Mouse (Mus musculus): ENCODE data around the gene Ubr7.

Gene Ubr7

DNA sequence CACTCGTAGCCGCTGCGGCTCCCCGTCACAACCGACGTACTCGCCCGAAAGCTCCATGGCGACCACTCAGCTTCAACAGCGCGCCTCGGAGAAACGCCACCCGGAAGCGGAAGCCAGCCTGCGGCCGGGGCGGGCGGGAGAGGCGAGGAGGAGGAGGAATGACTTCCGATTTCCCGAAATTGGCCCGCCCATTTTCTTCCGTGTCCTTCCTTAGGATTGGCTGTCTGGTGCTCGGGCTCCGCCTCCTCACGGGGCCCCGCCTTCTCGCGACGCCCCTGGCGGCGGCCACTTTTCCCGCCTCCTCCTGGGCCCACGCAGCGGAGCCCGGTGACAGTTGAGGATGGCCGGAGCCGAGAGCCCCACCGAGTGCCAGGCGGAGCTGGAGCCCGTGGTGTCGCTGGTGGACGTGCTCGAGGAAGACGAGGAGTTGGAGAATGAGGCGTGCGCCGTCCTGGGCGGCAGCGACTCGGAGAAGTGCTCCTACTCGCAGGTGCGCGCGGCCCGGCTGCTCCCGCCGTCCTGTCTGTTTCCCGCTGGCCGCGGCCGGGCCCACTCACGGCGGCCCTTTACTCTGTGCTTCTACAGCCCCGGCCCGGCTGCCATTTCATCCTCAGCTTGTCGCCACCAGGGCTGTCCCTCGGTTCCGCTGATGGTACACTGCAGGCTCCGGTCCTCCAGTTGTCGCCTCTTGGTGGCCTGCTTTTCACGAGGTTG, at the start of gene Ubr7, which contains the start of the genes Gm28051 and Gon7:
TSS of gene Ubr7 (plus strand) at position 279 of the 714 bp plus-strand sequence.
TSS of gene Gm28051 (minus strand) at position 77 of the 714 bp plus-strand sequence.
TSS of gene Gon7 (minus strand) at position 115 of the 714 bp plus-strand sequence.
- in situ Hi-C loops (cut with MboI, MseI): loop anchor here in 1 of 2 experiments (10.0 to 25.0 kb wide), 2 partner anchors 1033 to 1671 kb away; partner anchors contain the start of gene Ppp4r3a

DNA sequence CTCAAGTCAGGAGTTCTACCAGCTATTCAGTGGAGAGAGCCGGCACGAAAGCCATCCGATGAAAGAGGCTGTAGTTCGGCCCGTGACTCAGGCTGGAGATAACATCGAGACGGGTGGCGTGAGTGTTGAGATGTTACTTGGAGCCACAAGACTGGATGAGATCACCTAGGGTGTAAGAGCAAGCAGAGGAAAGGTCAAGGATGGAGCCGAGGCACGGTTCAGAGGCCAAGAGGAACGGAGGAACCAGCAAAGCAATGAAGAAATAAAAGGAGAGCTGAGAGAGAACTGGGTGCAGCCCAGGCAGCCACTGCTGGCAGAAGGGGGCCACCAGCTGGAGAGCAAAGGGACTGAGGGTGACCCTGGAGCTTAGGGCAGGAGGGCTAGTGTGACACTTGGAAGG, 49.5 kb upstream of the Ubr7 start:
- in situ Hi-C loops (cut with MboI, MseI): loop anchor here (5.0 to 10.0 kb wide), 4 partner anchors 81 to 1623 kb away; partner anchors contain the start of gene Ppp4r3a (in 1 of the 2)

DNA sequence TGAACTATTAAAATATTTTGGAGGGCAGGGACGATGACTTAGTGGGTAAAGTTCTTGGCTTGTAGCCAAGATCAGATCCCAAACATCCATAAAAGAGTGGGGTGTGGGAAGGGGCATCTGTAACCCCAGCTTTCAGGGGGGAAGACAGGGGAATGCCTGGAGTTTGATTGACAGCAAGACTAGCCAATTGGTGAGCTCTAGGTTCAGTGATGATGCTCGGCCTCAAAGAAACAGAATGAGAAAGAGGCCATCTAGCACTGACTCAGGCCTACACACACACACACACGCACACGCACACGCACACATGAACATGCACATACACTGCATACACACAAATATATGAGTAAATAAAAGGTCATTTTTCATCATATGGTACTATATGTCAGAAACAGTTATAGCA, 47.9 kb upstream of the Ubr7 start:
- in situ Hi-C loops (cut with MboI, MseI): loop anchor here (5.0 to 10.0 kb wide), 4 partner anchors 83 to 1625 kb away; partner anchors contain the start of gene Ppp4r3a (in 1 of the 2)

DNA sequence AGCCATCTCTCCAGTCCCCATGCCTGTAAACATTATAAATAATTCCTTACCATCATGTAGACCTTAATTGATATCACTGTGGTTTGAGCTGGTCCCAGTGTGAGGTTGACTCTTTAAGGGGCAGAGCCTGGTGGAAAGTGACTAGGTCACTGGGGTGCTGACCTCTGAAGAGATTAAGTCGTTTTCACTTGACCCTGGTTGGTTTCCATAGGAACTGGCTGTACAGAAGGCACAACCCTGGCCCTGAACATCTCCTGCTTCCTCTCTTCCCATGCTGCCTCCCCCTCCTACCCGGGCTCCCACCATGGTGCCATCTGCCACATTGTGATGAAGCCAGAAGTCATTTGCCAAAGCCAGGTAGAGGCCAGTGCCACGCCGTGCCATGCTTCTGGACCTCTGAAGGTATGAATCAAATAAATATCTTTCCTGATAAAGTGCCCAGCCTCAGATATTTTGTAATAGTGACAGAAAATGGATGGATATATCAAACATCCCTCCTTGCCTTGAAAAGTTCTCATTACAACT, 46.9 kb upstream of the Ubr7 start:
- in situ Hi-C loops (cut with MboI, MseI): no loop called here

DNA sequence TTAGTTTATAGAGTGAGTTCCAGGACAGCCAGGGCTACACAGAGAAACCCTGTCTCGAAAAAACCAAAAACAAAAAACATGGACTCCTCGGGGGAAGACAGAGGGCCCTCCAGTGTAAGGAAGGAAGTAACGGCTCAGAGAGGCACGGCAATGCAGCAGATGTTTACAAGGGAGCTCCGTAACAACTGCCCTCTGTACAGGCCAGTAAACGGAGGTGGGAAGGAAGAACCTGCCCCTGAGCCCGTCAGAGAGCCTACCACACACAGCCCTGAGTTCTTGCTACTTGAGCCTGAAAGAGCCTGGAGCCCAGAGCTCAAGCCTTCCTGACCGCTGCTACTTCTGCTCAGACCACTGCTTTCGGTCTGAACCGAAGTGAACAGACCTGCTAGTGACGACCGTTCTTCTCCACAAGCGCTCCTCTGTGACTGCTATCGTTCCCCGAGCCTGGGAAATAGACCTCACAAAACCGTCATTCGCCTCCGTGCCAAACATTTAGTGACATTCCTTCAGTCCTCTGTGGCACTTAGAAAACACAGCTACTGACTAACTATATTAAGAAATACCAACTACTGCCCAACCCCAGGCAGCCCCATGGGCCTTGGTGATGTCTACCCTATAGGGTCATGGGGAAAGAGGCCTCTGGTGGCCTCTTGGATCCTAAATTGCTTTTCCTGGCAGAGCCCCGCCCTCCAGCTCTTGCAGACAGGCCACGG, 44.5 kb upstream of the Ubr7 start:
- in situ Hi-C loops (cut with MboI, MseI): no loop called here

DNA sequence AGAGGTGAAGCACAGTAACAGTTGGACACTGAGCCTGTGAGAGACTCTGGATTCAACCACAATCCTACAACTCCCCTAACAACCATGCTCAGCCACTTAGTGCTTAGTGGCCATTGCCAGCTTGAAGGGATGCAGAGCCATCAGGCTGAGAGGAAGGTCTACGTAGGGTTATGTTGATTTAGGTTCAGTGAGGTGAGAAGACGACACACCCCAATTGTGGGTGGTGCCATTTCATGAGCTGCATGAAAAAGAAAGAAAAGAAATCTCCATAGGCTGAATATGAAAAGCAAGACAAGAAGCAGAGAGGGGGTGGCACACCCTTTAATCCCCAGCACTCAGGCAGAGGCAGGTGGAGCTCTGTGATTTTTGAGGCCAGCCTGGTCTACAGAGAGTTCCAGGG, 43.7 kb upstream of the Ubr7 start:
- in situ Hi-C loops (cut with MboI, MseI): no loop called here

DNA sequence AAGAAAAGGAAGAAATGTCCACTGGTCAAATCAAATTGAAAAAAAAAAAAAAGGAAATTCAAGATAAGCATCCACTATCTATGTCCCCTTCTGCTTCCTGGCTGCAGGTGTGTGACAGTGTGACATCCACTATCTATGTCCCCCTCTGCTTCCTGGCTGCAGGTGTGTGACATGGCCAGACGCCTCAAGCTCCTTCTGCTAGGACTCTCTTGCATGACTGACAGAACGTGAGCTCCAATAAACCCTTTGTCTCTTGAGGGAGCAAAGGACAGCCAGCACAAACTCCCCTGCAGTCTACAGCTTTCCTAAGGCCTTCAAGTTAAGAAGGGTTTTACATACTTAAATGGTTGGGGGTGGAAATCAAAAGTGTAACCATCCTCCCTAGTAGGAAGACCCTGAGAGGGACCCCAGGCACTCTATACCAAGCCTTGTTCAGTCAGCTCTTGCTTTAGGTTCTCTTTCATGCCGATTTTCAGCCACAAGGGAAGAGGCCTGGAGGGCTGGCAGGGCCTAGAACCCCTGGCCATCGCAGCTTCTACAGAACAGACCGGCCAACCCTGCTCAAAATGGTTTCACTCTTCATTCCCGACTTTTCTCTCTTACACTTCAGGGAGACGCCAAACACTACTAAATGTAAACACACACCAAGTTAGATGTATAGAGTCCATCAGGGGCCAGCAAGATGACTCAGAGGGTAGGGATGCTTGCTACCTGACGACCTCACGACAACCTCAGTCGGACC, 42.9 kb upstream of the Ubr7 start:
- in situ Hi-C loops (cut with MboI, MseI): no loop called here

DNA sequence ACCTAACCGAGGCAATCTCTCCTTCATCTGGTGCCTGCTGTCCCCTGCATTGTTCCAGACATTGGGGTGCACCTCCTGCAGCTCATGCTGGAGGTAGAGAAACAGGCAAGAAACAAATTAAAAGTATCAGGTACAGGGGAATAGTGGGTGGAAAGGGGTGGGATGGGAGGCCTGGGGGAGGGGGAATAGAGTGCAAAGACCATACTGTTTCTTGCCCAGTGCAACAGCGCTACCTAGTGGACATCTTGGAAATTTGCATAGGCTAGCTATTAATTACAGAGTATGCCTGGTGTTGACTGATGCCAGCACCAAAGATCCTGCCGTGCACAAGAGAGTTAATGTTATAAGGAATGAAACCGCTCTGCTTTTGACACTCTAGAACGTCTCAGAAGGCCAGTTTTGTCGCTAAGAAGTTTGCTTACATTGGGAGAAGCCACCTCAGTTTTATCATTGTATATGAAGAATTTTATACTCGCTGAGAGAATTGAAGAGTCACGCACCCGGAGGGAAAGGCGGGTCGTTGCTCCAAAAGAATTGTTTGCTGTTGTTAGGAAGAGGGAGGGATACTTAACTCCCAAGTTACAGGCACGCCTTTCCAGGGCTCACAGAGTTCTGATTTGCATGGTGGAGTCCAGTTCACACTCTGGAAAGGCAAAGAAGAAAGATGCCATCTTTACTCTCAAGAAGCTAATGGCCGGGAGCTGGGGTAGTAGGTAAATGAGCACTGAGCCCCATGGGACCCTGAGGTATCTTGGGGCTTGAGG, 38.0 kb upstream of the Ubr7 start:
- in situ Hi-C loops (cut with MboI, MseI): no loop called here

DNA sequence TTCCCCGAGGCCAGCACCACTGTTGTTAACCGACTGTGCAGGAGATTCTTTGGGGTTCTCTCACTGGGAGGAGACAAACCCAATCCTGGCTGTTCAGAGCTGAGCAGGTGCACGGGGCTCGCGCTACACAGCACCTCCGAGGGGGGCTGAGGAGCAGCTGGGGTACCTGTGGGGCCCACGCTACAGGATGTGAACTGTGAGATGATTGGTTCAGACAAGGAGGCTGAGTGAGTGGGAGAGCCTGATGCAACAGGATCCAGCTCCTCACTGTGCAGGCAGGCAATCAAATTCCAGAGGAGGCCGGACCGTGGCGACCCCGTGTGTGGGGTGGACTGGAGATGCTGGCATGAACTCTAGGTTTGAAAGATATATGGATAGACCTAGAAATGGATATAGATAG, 35.3 kb upstream of the Ubr7 start:
- in situ Hi-C loops (cut with MboI, MseI): no loop called here

DNA sequence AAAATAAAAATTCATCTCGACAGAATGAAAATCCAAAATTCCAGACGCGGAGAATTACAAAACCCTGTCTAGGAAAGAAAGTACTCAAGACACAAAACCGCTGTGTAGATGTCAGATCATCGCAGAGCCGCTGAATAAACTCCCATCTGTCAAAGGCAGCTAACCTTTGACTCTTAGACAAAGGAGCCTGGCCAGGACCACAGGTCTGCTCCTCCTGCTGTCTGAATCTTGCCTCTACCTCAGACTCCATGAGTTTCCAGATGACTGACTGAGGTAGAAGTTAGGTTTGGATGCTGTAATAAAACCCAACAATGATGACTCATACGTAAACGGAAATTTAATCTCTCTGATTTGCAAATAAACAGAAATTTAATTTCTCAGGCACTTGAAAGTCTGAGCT, 34.8 kb upstream of the Ubr7 start:
- in situ Hi-C loops (cut with MboI, MseI): no loop called here

DNA sequence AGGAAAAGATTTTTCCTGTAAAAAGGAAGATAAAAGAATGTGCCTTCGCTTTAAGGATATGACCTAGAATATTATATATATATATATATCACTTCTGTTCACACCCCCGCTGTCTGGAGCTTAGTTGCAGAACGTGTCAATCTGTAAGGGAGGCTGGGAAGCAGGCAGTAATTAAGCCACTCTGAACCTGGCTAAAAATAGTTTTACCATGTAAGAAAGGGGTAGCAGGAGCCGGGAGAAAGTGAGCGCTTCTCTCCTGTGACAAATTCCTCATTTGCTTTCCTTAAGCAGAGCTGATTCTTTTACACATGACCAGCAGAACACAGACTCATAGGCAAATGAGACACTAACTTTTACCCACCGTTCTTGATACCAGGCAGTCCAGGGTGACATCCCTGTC, 33.9 kb upstream of the Ubr7 start:
- in situ Hi-C loops (cut with MboI, MseI): no loop called here

DNA sequence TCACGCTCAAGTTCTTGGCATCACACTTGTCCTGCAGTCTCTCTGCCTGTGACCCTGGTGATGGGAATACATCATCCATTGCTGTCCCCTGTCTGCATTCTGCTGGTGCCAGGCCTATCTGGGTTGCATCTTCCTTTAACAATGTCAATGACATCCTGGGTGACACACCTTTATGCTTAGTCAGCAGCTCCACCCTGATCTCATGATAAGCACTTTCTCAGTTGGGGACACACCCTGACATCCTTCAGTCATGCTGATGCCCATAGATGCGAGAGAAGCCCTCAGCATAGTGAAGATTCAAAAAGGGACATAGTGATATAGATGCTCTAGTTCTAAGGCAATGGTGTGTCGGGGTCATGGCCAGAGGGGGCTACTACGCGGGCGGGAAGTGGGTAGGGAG, 32.6 kb upstream of the Ubr7 start:
- in situ Hi-C loops (cut with MboI, MseI): loop anchor here (5.0 to 25.0 kb wide), 4 partner anchors 148 to 612 kb away; no protein-coding TSS in a partner anchor

DNA sequence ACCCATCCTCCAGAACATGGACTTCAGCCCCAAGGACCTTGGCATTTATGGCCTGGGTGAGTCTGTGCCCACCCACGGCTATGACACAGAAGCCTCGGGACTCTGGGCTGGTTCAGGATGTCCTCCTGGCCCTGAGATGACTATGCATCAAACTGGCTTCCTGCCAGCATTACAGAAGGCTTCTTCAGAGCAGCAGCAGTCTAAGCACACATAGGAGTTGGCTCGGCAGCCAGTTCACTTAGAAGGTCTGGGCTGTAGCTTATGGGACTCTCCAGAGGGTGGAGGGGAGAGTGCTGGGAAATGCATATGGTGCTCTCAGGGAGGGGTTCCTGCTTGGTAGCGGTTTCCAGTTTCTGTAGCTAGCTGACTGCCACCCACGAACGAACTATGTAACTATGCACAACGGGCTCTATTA, 32.0 kb upstream of the Ubr7 start:
- in situ Hi-C loops (cut with MboI, MseI): loop anchor here (5.0 to 25.0 kb wide), 4 partner anchors 148 to 612 kb away; no protein-coding TSS in a partner anchor

DNA sequence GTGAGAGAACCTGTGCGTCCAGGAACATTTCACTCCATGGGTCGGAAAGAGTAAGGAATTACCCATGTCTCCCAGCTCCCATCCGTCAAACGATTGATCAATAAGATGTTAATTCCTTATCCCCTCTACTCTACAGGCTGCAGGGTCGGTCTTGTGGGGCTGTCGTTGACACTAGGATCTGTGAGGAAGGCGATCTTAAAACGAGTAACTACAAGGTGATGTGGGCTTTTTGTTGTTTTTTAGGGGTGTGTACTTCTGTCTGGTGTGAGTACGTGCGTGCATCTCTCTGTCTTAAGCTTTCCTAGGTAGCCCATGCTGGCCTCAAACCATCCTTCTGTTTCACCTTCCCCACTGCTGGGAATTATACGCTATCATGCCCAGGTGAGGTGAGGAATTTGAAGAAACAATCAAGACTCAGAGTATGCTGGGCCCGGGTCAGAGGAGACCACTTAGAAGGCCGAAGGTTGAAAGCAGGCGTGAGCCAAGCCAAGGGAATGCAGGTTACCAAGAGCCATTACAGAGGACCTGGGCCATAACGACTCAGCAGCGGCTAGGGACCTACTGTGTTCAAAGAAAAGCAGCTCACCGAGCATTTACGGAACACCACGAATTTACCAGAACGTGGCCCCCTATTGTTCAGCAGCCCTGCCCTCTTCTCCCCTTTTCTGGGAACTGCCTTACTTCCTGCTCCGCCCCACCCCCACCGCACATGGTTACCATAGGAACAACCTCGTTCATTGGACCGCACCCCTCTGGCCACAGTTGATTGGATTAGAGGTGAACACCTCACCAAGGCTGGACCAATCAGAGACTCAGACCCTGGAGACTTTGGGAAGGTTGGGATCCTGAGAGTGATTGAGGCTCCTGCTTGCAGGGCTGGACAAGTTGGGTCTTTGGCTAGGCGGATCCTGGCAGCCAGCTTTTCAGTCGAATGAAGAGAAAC, 27.6 kb upstream of the Ubr7 start:
- in situ Hi-C loops (cut with MboI, MseI): loop anchor here (5.0 to 25.0 kb wide), 4 partner anchors 153 to 607 kb away; no protein-coding TSS in a partner anchor

DNA sequence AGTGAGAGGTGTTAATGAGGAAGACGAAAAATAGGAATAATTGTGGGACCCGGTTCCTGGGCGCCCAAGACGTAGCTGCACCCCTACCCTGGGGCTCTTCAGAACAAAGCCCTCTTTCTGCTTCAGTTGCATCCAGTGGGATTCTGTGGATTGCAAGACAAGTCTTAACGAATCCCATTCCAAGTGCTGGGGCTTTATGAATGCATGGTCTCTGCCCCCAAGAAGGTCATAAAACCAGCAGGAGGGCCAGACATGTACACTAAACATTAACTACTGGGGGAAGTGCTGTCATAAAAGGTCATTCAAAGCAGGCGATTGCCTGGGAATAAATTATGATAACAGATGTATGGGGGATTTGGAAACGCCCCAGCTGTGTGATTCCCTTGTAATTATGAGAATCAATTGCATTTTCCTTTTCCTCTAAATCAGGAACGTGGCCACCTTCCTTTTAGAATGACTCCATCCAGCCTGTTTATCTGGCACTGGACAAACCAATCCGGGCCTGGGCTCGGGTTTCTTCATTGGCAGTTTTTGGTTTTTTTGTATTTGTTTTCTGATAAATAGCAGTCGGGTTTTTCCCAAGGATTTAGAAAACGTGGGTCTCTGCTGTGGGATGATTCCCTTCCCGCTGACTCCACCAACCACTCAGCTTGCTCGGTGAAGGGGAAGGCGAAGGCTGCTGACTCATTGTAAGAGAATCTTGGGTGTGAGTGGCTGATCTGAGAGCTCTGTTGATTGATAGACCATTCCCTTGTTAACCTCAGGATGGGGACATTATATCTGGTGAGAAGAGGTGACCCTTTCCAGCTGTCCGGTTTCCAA, 26.8 kb upstream of the Ubr7 start:
- in situ Hi-C loops (cut with MboI, MseI): loop anchor here in 1 of 2 experiments (25.0 kb wide), 1 partner anchor 606 kb away; no protein-coding TSS in a partner anchor

DNA sequence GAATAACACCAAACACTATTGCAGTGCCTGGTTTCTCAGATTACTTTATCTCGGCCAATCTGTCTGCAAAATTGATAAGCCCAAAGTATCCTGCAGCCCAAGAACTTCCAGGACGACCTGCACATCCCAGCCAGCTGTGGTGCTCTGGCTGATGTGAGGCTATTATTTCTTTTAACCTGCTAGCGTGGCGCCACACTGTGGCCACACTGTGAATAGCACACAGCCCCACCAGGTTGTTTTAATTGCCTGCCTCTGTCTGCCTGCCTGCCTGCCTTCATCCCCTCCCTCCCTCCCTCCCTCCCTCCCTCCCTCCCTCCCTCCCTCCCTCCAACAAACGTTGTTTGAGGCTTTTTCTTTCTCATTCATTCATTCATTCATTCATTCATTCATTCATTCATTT, 24.4 kb upstream of the Ubr7 start:
- in situ Hi-C loops (cut with MboI, MseI): loop anchor here in 1 of 2 experiments (25.0 kb wide), 1 partner anchor 604 kb away; no protein-coding TSS in a partner anchor

DNA sequence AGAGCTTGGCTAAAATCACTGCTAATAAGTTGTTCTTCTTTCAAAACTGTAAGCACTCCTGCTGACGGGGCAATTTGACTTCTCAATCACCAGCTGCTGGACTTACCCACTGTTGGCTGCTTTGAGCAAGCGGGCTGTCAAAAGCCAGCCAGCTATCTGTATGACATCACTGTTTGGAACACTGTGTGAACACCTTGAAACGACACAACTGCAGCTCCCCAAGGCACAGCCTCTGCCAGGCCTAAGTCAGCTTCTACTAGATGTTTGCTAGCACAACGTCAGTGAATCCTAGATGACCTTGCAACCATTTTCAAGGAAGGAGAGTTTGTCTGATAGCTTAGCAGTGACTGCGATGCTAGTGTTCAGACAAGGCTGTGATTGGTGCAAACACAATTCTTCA, 18.7 kb upstream of the Ubr7 start:
- in situ Hi-C loops (cut with MboI, MseI): loop anchor here in 1 of 2 experiments (25.0 kb wide), 1 partner anchor 598 kb away; no protein-coding TSS in a partner anchor

DNA sequence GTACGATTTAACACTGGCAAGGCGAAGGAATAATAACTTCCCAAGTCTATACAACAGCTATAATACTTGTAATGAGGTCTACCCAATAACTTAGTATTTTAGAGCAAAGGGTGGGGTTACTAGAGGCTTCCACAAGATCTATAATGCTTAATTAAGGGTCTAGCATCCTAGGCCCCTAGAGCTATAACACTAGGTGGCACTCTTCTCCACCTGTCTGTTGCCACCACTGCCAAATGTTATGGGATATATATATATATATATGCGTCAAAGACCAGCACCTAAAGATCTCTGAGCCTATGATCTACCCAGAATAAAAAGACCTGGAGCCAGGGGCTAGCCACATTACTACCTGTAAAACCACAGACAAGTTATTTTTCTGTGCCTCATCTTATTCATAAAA, 17.5 kb upstream of the Ubr7 start:
- in situ Hi-C loops (cut with MboI, MseI): loop anchor here in 1 of 2 experiments (25.0 kb wide), 1 partner anchor 597 kb away; no protein-coding TSS in a partner anchor

Data from T-helper 17 cell (primary cell).